Mouse (Mus musculus) macrophage (primary cell): ENCODE results near the gene Lst1. TPM values are rescaled to one million over a fixed set of nuclear protein-coding genes. Genes with fewer than 3 reads are reported as not detected.
A peak's percentile ranks its signal among the peaks of the same experiment; 100 is the strongest.

ENCODE experiments used
- H3K27ac ChIP-seq: fragments of 350-480 bp; formaldehyde crosslinking; 2 replicates; pipeline ENCODE4 v1.9.0; 2021
- H3K36me3 ChIP-seq: fragments of 350-480 bp; formaldehyde crosslinking; 2 replicates; pipeline ENCODE4 v1.9.0; 2021; ENCODE audit errors: inconsistent target
- H3K4me3 ChIP-seq: fragments of 350-480 bp; formaldehyde crosslinking; 2 replicates; pipeline ENCODE4 v1.9.0; 2021; ENCODE audit errors: inconsistent target
- H3K79me2 ChIP-seq: fragments of 350-480 bp; formaldehyde crosslinking; 2 replicates; pipeline ENCODE4 v1.9.0; 2021; ENCODE audit errors: inconsistent target
- WGBS: methylation state at CpG from one replicate; pipeline ENCODE4 v1.1.7; 2026; ENCODE audit warnings: inconsistent platforms; ENCODE audit not compliant: missing documents; 5-methylcytosine and 5-hydroxymethylcytosine counted together
- polyA plus RNA-seq: library from polyadenylated mRNA; stranded (reverse); fragments of 250-400 nt; gene quantifications from 3 replicates; pipeline ENCODE4 v1.2.4, GENCODE M21; 2018; ENCODE audit warnings: inconsistent platforms

The Lst1 gene
- polyA plus RNA-seq, 1 experiment from 2014 or later: 322 TPM

DNA sequence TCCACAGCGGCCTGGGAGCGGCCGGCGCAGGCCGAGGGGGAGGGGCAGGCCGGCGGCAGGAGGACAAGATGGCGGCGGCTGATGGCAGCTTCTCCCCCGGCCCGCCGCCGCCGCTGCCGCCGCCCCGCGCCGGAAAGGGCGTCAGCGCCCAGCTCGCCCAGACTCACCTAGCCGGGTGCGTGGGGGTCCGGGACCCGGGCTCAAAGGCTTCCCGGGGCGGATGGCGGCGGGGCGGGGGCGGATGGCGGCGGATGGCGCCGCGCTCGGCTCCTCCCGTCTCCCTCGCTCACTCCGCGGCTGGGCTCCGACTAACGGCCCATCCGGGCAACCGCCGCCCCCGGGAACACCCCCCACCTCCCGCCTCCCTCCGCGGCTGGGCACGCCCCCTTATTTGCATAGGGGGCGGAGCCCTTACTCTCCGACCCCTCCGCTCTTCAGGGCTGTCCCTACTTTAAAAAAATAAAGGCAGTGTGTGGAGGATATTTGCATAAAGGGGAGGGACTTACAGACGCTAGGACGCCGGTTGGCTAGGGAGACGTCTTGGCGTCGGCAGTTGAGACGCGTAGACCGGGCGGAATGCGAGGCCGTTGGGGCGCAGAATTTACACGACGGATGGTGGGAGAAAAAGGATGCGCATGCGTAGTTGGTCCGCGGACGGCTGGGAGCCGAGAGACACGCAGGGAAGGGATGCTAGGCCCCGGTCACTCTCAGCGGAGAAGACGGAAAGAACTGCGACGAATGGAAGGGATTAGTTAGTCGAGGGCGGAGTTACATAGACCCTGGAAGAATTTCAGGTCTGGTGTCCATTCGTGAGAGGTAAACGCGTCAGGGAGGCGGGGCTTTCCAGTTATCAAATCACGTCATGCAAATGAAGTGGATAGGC lies 23.4 kb downstream of the Lst1 start, which contains the start of gene Prrc2a:
TSS of gene Prrc2a (minus strand) at position 330 of the 883 bp plus-strand sequence.
- WGBS: under 1% methylated on average over 51 of the region's 89 CpGs
- Histone ChIP-seq H3K36me3 (peaks cover 34% of the 10 kb centered on the region), H3K4me3 (peak within 1 kb of the TSS; percentile 79), H3K27ac (peak within 1 kb of the TSS; percentile 83), H3K79me2 (peaks cover 67% of the 10 kb centered on the region)

DNA sequence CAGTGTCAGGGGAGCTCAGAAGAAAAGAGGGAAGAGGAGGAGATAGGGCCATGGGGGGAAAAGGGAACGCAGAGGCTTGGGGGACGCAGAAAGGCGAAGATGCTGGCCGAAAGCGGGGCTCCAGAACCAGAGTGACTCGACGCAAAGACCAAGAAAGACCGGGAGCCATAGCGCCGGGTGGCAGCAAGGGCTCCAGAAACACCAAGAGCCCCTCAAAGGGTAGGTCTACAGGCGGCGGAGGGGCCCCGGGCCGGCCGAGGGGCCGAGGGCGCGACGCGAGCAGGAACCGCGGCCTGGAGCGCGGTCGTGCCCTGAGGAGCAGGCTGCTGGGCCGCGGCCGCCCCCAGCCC lies 24.0 kb downstream of the Lst1 start:
- peaks cover 69% of the 10 kb centered on the region for H3K79me2 ChIP-seq
- WGBS: 0% methylated on average over 28 of the region's 28 CpGs
- H3K4me3 ChIP-seq: peak overlapping the region; percentile 79
- peaks cover 38% of the 10 kb centered on the region for H3K36me3 ChIP-seq
- H3K27ac ChIP-seq: peak overlapping the region; percentile 76

DNA sequence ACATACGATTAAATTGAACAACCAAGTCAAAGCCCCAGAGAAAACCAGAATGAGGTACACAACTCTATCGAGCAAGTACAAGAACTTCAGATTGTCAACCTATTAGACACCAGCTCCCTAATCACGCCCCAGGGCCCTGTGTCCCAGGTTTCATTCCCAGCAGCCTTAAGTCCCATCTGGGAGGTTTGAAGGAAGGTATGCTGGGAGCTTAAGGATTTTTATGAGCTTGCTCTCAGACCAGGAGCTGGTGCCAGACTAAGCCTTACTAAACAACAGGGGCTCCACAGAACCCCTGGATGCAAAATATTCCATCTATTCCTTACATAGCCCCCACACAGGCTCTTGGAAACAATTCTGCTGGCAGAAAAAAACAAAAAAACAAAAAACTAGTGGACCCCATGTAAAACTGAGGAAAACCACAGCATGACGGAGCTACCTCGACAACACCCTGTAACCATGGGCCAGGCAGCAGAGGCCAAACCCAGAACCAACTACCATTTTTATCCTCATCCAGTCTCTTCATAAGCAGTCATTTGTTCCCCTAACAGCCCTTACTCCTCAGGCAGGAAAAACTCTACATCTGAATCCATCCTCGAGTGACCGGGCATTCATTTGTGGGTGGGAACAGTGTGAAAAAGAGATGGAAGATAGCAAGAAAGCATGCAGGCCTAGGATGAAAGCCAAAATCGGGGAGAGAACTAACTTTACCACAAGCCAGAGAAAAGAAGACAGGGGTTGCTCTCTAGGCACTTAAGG lies 24.7 kb downstream of the Lst1 start:
- H3K4me3 ChIP-seq: peak overlapping the region; percentile 79
- peaks cover 74% of the 10 kb centered on the region for H3K79me2 ChIP-seq
- H3K27ac ChIP-seq: peak overlapping the region; percentile 76
- H3K36me3 ChIP-seq: peaks cover 45% of the 10 kb centered on the region
- 6% methylated on average over 8 of the region's 8 CpGs for WGBS

DNA sequence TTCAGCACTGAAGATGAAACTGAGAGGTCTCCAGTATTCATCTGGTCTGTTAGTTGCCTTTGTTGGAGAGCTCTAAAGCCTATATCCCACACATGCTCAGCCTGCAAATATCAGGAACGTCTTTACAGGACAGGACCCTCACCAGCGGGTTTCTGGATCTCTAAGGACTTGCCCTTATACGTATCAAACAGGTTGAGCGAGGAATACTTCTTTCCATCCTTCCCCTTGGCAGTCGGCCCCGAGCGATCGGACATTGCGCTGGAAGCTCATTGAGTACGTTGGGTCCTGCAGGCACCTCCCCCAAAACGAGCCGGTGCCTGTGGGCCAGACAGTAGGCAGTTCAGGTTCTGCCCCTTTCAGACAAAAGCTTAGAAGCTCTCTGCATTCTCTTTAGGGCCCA lies 25.5 kb downstream of the Lst1 start:
- Histone ChIP-seq H3K79me2 (peaks cover 74% of the 10 kb centered on the region), H3K4me3 (peak overlapping the region; percentile 79), H3K36me3 (peaks cover 45% of the 10 kb centered on the region), H3K27ac (no peak overlapping the region)
- WGBS: 41% methylated on average over 12 of the region's 12 CpGs

DNA sequence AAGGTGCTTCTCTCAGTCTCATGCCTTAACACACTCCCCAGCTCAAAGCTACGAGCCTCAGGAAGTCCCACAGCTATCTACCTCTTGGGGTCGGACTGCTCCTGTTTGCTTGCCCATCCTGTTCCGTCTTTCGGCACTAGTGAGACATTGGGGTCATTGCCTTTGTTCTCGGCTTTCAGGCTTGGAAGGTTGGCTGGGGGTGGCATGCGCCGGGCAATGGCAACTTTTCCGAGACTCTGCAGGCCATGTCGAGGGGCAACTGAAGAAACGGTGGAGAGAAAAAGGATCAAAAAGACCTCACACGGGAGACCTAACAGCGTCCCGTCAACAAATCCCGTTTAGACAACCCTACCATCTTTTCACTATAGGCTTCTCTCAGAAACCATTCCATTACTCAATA lies 26.1 kb downstream of the Lst1 start:
- peaks cover 50% of the 10 kb centered on the region for H3K36me3 ChIP-seq
- WGBS: 87% methylated on average over 14 of the region's 14 CpGs
- no peak overlapping the region for H3K27ac ChIP-seq
- H3K4me3 ChIP-seq: no peak overlapping the region
- peaks cover 77% of the 10 kb centered on the region for H3K79me2 ChIP-seq

DNA sequence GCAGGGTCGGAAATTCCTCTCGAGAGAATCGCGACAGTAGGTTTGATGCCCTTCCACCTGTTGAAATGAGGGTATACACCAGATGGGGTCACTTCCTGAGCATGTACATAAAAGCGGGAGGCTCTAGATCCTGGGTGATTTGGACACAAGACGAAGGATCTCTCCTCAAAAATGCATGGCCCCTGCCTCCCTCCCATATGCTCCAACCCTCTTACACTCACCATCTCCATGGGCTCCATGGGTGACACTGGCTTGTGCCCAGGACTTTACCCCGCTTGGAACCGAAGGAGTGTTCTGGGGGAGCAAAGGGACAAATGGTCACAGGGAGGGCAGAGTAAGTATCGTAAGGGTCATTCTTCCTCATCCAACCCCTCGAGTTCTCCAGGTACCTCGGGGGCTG lies 26.8 kb downstream of the Lst1 start:
- peaks cover 80% of the 10 kb centered on the region for H3K79me2 ChIP-seq
- 90% methylated on average over 11 of the region's 11 CpGs for WGBS
- H3K36me3 ChIP-seq: peaks cover 57% of the 10 kb centered on the region
- no peak overlapping the region for H3K27ac ChIP-seq
- H3K4me3 ChIP-seq: no peak overlapping the region

DNA sequence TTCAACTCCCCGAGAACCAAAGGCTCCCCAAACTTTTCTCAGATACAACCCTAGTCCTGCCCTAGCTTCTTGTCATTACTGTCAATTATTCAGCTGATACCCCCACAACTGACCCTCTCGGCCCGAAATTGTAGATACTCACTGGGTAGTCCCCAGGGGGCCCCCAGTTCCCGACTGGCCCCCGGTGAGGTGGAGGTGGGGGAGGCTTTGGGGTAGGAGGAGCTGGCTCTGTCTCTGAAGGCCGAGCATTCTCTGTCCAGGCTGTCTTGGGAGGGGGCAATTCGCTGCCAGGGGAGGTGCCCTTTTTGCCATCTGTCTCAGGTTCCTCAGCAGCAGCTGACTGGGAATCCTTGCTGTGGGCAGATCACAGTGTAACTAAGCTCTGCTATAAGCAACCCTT lies 28.6 kb downstream of the Lst1 start:
- whole genome bisulfite sequencing: 99% methylated on average over 7 of the region's 7 CpGs
- Histone ChIP-seq H3K4me3 (no peak overlapping the region), H3K27ac (no peak overlapping the region), H3K36me3 (peaks cover 74% of the 10 kb centered on the region), H3K79me2 (peaks cover 96% of the 10 kb centered on the region)

DNA sequence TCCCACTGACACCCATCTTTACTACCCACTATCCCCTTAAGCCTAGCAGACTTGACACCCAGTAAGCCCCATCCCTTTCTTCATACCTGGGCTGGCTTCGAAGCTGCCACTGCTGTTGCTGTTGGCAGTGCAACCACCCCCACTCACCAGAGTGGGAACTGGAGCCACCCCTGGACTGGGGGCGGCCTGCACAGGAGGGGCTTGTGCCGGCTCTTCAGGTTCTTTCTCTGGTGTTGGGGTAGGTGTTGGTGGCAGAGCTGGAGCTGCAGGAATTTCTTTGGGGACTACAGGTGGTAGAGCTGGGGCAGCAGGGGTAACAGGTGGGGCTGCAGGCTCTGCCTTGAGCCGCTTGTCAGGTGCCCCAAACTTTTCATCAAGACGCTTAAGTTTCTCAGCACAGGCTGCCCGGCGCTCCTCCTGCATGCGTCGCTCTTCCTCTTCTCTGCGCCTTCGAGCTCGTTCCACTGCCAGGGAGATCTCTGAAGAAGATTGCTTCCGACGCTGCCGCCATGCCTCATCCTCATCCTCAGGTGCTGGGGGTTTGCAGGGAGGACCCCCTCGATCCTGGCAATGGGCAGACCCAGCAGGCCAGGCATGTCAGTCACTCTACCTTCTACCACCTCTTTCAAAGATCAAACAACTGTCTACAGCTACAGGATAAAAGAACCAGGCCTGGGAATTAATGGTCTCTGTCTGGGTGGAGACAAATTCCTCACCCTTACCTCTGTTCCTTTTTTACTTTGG lies 29.2 kb downstream of the Lst1 start:
- 91% methylated on average over 12 of the region's 16 CpGs for WGBS
- Histone ChIP-seq H3K79me2 (peaks cover 99% of the 10 kb centered on the region), H3K4me3 (no peak overlapping the region), H3K27ac (no peak overlapping the region), H3K36me3 (peaks cover 80% of the 10 kb centered on the region)

DNA sequence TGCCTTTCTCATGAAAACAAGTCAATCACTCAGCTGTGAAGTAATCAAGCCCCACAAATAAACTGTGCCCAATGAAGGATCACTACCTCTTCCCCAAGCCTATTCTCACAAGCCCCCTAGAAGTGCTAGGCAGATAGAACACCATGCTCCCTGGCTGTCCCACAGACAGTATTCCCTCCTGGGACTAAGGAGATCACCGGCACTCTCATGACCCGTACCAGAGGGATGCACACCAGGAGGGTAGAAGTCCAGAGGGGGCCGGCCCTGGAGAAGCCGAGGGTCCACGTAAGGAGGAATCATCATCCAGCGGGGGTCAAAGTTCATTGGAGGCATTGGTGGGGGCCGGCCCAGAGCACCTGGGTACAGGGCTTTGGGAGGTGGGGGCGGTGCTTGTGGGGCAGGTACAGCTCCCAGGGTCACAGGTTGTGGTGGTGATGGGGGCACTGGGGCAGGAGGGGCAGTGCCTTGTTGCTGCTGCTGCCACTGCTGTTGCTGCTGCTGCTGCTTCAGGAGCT lies 30.5 kb downstream of the Lst1 start:
- 96% methylated on average over 8 of the region's 8 CpGs for WGBS
- peaks cover 93% of the 10 kb centered on the region for H3K36me3 ChIP-seq
- H3K27ac ChIP-seq: no peak overlapping the region
- H3K4me3 ChIP-seq: no peak overlapping the region
- H3K79me2 ChIP-seq: peaks cover 90% of the 10 kb centered on the region

DNA sequence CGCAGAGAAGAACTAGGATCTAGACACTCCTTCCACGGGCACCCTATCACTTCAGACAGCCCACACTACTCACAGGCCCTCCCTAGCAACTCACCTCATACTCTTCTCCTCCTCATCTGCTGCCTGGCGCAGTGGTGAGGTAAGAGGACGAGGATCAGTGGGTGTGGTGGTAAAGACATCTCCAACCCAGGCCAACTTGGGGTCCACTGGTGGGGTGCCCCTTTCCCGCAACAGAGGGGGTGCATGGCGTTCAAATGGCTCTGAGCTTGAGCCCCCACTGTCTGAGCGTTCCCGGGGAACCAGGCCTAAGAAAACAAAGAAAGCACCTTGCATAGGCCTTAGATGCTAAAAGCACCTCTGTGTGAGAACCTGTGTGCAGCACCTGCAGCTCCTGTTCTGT lies 31.0 kb downstream of the Lst1 start:
- peaks cover 86% of the 10 kb centered on the region for H3K79me2 ChIP-seq
- peaks cover 97% of the 10 kb centered on the region for H3K36me3 ChIP-seq
- H3K4me3 ChIP-seq: no peak overlapping the region
- H3K27ac ChIP-seq: no peak overlapping the region
- WGBS: 92% methylated on average over 8 of the region's 8 CpGs

DNA sequence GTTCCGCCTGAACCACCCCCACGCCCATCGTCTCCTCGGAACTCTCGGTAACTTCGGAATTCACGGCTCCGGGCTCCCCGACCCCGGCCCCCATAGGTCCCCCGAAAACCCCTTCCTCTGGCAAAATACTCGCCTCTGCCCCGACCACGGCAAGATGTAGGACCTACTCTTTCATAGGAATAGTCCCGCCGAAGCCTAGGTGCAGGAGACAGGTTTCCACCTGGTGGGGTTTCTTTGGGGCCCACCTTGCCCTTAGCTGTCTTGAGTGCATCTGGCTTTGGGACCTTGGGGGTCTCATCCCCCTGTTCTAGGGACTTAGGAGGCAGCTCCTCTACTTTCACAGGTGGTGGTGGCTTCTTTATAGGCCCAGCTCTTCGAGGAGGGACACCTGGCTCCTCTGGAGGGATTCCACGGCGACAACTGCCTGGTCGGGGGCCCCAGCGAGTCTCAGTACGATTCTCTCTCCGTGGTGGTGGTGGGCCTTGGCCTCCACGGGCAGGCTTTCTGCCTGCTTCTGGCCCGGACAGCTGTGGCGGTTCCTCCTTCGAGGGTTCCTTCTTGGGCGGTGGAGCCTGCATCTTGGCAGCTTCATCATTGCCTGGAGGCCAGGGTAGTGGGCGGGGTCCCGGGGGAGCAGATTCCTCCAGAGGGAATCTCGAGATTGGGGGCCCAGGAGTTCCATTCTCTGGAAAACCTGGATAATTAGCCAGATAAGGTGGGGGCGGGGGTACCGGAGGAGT lies 31.6 kb downstream of the Lst1 start:
- Histone ChIP-seq H3K36me3 (peaks cover 97% of the 10 kb centered on the region), H3K79me2 (peaks cover 79% of the 10 kb centered on the region), H3K4me3 (no peak overlapping the region), H3K27ac (no peak overlapping the region)
- 92% methylated on average over 30 of the region's 33 CpGs for WGBS

DNA sequence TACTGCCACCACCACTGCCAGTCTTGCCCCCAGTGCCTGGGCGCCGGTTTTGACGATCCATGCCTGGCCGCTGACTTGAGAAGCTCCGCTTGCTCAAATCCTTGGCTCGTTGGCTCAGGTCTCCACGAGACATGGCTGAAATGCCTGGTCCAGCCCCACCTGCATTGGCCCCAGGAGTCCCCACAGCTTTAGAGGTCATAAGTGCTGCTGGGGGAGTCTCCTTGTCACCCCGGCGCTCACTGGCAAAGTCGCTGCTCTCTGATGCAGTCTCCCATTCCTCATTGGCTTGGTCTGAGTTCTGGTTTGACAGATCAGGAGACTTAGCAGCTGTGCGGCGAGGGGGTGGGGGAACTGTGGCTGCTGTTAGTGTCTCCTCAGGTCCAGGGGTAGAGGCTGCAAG lies 32.8 kb downstream of the Lst1 start:
- H3K27ac ChIP-seq: no peak overlapping the region
- peaks cover 68% of the 10 kb centered on the region for H3K79me2 ChIP-seq
- whole genome bisulfite sequencing: 99% methylated on average over 12 of the region's 12 CpGs
- peaks cover 88% of the 10 kb centered on the region for H3K36me3 ChIP-seq
- no peak overlapping the region for H3K4me3 ChIP-seq

DNA sequence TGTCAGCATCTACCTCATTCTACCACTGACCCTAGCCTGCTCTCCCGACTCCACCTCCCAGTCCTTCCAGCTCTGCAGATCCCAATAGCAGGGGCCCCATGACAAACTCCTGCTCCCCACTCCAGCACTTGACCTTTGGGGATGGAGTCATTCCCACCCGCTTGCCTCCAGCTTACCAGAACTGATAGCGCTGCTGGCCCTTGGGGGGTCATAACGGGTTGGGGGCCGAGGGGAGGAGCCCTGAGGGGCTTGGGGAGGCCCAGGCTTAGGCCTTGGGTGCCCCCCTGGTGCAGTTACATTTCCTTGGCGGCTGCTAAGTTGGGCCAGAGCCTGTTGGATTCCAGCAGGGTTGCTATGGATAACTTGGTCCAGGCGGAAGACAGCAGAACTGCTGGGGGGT lies 33.6 kb downstream of the Lst1 start:
- H3K4me3 ChIP-seq: no peak overlapping the region
- H3K27ac ChIP-seq: no peak overlapping the region
- H3K36me3 ChIP-seq: peaks cover 88% of the 10 kb centered on the region
- peaks cover 59% of the 10 kb centered on the region for H3K79me2 ChIP-seq
- 95% methylated on average over 6 of the region's 7 CpGs for WGBS

DNA sequence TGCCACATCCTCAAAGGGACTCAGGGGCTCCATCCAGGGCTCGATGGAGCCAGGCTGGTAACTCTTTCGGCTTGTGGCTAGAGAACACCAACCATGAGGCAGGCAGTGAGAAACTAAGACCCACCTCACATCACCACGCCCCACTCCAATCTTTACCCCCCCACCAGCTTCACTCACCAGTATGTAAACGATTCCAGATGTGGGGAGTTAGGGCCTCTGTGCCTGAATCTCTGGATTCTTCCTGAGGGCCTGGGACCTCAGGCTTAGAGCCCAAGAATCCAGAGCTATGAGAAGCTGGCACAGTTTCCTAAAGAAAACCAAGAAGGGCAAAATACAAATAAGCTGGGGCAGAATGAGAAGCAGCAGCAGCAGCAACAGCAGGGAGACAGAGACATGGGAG lies 34.3 kb downstream of the Lst1 start:
- Histone ChIP-seq H3K36me3 (peaks cover 88% of the 10 kb centered on the region), H3K79me2 (peaks cover 52% of the 10 kb centered on the region), H3K27ac (no peak overlapping the region), H3K4me3 (no peak overlapping the region)
- 91% methylated on average over 4 of the region's 4 CpGs for WGBS
